Mouse (Mus musculus): ENCODE measurements at regions not wholly inside any gene's neighbourhood (a gene's known extent, or its start where the extent isn't known, plus 50 kb on each side); places are given as distances from the start of the nearest gene placed in this dataset.

DNA sequence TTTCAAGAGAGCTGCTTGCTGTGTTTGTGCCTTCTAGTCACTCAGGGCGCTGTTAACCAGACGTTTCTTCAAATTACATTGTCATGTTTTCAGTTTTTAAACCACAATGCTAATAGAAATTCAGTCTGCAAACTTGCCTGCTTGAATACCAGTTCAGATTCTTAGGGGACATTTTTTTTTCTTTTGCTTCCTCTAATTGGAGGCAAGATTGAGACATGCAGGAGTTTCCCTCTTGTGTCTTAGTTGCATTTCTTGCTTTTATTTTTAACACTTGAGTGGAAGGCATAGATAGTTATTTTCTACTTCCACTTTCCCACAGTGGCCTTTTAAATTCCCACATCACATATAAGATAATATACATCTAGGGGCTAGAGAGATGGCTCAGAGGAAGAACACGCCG, 246.8 kb downstream of the Grpr start:
- DNase-seq (ENCODE audit: low spot score in 2 of 2) = no peak
- intact Hi-C loops (cut with DNase I) = no loop called here

DNA sequence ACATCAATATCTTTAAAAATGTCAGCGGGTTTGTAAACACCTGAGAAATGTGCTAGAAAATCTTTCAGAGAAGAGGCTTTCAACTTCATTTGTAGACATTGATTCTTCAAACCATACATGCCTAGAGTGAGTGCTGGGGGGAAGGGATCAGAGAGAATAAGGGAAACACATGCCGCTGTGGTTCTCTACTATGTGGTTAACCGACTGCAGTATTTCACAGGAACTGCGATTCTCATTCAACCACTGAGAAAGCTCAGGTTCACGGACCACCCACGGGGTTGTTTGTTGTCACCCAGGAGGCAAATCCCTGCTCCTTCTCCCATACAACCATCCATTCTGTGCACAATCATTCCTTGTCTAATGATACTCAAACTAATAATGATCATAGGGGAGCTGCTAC, 248.4 kb downstream of the Grpr start:
- intact Hi-C loops (cut with DNase I) = no loop called here
- no peak for DNase-seq (ENCODE audit: low spot score in 2 of 2)

DNA sequence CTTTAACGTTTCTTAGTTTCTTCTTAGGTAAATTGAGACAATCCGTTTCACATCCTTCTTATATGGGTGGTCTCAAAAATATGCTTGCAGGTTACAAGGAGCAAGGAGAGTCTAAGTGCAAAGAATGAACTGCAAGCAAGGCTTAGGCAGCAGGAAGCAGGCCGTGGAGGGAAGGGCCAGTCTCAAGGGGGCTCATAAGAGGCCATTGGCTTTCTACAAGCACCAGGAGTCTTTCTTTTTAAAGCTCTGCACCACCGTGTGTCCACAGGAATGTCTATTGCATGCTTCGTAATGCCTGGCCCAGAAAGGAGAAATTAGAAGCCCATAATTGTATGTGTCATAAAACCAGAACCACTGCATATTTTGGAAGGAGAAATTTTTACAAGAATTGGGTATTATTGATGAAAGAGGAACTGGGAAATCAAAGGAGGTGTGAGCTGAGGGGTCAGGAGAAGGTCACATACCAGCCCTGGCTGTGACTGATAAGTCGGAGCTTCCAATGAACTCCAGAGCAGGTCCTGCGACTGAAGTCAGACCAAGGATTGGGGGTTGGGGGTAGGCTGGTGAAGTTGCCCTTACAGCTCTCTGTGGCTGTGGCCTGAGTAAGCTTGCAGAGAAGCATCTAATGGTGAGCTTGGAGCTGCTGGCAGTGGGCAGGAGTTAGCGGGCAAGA, 252.4 kb downstream of the Grpr start:
- intact Hi-C loops (cut with DNase I) = no loop called here
- DNase-seq (ENCODE audit: low spot score in 2 of 2) = no peak

DNA sequence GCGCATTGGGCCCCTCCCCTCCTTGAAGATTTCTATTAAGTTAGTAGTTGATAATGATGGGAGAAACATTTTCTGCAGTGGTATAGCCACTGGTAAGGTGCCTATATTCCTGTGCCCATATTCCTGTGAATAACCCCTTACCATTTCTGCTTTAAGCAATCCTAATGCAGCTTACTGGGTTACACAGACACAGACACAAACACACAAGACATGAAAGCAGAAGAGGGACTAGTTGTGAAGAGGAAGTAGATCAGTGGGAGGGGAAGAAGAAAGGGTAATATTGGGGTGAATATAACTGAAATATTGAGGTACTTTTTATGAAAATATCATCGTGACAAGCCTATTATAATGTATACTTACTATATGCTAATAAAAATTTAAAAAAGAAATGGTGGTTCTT, 288.2 kb downstream of the Grpr start:
- no peak for DNase-seq (ENCODE audit: low spot score in 2 of 2)
- intact Hi-C loops (cut with DNase I) = no loop called here

- intact Hi-C loops (cut with DNase I) = no loop called here
Measured at GRCm38 (mm10) chrX:163253048-163253447, 288.6 kb upstream of the S100g start.

GRCm38 (mm10) chrX:163205260-163205659, 240.9 kb upstream of the S100g start:
- intact Hi-C loops (cut with DNase I) = no loop called here

More at GRCm38 (mm10) chrX:163253048-163253447, 288.6 kb upstream of the S100g start:
- DNase-seq (ENCODE audit: low spot score in 2 of 2) = no peak

GRCm38 (mm10) chrX:163203446-163203845, 239.0 kb upstream of the S100g start:
- no peak for DNase-seq (ENCODE audit: low spot score in 2 of 2)
- intact Hi-C loops (cut with DNase I) = no loop called here

More at GRCm38 (mm10) chrX:163205260-163205659, 240.9 kb upstream of the S100g start:
- no peak for DNase-seq (ENCODE audit: low spot score in 2 of 2)

DNA sequence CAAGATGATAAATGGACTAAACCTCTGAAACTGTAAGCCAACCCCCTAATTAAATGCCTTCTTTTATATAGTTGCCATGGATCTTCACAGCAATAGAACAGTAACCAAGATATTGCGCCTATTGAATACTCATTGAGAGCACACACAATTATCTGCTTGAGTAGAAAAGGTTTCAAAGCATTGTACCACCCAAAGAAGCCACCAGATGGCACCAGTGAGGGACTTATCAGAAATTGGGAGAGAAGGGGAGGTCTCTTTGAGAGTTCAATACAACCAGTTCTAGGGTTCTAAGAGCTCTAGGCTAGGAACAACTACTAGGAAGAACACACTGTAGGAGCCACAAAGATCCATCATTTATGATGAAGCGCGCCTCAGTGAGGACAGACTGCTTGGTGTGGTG, 217.2 kb upstream of the S100g start:
- no peak for DNase-seq (ENCODE audit: low spot score in 2 of 2)
- intact Hi-C loops (cut with DNase I) = no loop called here

GRCm38 (mm10) chrX:163164810-163165209, 200.4 kb upstream of the S100g start:
- intact Hi-C loops (cut with DNase I) = no loop called here
- DNase-seq (ENCODE audit: low spot score in 2 of 2) = no peak

DNA sequence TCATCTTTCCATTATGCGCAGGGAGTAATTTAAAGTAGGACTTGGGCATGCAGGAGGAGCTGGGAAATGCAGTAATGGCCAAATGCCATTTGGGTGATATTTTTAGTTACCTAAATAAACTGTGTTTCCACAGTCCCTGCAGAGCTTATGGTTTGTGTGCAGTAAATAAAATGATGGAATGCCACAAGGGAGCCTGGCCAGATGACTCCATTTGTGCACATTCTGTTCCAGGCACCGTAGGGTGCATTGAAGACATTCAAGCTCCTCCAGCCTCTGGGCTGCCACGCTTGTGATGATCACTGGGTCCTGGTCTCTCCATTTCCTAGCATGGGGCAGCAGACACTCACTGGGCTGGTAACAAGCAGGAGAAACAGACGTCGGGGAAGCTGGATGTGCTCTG, 190.9 kb upstream of the S100g start:
- DNase-seq (ENCODE audit: low spot score in 2 of 2) = peak in 1 of 2 experiments; percentile 2
- intact Hi-C loops (cut with DNase I) = no loop called here

- intact Hi-C loops (cut with DNase I) = no loop called here
- no peak for DNase-seq (ENCODE audit: low spot score in 2 of 2)
Measured at GRCm38 (mm10) chrX:163151970-163152369, 187.6 kb upstream of the S100g start.

- DNase-seq (ENCODE audit: low spot score in 2 of 2) = no peak
- intact Hi-C loops (cut with DNase I) = no loop called here
Measured at GRCm38 (mm10) chrX:163144475-163144874, 180.1 kb upstream of the S100g start.

- DNase-seq (ENCODE audit: low spot score in 2 of 2) = no peak
- intact Hi-C loops (cut with DNase I) = no loop called here
Measured at GRCm38 (mm10) chrX:163139475-163139874, 175.1 kb upstream of the S100g start.

- intact Hi-C loops (cut with DNase I) = no loop called here
- DNase-seq (ENCODE audit: low spot score in 2 of 2) = no peak
Measured at GRCm38 (mm10) chrX:163128626-163129025, 164.2 kb upstream of the S100g start.

DNA sequence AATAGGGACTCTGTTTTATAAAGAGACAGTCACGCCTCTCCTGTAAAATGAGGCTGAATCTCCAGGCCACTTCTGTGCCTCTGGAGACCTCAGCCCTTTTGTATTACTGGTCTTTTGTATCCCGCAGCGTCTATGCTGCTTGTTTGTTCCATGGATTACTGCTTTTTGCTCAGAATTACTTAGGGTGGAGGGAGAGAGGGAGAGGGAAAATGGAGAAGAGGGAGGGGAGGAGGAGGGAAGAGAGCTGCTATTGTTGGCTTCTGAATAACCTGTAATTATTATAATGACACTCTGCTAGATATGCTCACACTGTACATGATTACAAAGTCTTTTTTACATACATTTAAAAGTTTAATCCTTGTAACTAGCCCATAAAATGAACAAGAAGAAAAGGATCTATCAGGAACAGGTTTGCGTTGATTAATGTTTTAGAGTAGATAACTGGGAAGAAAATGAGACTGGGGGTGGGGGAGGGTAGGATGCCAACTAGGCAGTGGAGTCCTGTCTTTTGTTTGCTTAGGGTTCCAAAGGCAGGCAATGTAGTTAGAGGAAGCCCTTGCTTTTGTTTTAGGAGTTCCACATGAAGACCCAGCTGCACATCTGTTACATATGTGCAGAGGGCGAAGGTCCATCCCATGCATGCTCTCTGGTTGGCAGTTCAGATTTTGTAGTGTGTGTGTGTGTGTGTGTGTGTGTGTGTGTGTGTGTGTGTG, 153.4 kb upstream of the S100g start:
- no peak for DNase-seq (ENCODE audit: low spot score in 2 of 2)
- intact Hi-C loops (cut with DNase I) = no loop called here

DNA sequence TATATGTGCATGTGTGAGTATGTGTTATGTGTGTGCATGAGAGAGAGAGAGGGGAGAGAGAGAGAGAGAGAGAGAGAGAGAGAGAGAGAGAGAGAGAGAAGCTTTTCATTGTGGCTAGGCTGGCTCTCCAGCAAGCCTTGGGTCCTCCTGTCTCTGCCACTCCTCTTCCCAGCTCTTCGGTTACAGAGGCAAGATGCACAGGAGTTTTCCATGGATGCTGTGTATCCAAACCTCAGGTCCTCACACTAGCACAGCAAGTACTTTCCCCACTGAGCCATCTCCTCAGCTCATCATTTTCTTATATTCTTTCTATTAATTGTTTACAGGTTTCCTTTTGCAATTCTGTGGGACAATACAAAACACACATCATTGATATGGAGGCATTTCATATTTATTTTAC, 152.8 kb upstream of the S100g start:
- intact Hi-C loops (cut with DNase I) = no loop called here

DNA sequence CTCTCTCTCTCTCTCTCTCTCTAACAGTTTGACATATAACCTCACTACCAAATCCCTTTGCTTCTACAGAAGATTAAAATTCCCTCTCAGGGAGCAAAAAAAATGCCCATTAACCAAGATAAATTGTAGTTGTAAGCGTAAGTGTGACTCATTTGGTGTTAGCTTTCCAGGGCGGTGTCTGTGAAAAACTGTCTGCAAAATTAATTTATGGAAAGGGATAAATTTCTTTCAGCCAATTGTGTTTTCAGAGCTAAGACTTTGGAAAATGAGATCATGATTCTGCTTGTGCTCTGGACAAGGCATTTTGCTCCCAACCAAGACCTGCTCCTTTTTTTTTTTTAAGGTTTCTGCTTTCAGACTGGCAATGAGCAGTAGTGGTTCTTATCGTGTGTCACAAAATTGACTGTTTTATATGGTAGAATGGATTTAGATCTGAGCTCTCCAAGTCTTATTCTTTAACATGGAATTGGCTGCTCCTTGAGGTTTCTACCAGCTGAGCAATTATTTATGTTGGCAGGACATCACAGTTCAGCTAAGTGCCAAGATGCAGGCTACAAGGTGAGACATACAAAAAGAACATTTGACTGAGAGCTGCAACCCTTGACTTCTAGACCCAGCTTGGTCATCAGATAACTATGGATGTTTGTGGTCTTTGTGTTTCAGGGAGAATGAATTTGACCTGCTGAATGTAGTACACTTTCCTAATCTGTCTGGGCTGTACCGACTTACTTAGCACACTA, 130.8 kb upstream of the S100g start:
- DNase-seq (ENCODE audit: low spot score in 2 of 2) = no peak
- intact Hi-C loops (cut with DNase I) = no loop called here

More for the DNA sequence above, 152.8 kb upstream of the S100g start:
- DNase-seq (ENCODE audit: low spot score in 2 of 2) = no peak

All from left cerebral cortex, postnatal 25 days (tissue).